Mouse (Mus musculus) neutrophil, adult 65 days (primary cell): ENCODE measurements around the gene Ehbp1l1. TPM values are rescaled to one million over a fixed set of nuclear protein-coding genes. Genes with fewer than 3 reads are reported as not detected.

ENCODE experiments used
- total RNA-seq: library from RNA; stranded (reverse); gene quantifications from 2 replicates; pipeline ENCODE4 v1.2.4, GENCODE M21; 2023

The Ehbp1l1 gene
- total RNA-seq = 131 and 170 TPM in 2 replicates

DNA sequence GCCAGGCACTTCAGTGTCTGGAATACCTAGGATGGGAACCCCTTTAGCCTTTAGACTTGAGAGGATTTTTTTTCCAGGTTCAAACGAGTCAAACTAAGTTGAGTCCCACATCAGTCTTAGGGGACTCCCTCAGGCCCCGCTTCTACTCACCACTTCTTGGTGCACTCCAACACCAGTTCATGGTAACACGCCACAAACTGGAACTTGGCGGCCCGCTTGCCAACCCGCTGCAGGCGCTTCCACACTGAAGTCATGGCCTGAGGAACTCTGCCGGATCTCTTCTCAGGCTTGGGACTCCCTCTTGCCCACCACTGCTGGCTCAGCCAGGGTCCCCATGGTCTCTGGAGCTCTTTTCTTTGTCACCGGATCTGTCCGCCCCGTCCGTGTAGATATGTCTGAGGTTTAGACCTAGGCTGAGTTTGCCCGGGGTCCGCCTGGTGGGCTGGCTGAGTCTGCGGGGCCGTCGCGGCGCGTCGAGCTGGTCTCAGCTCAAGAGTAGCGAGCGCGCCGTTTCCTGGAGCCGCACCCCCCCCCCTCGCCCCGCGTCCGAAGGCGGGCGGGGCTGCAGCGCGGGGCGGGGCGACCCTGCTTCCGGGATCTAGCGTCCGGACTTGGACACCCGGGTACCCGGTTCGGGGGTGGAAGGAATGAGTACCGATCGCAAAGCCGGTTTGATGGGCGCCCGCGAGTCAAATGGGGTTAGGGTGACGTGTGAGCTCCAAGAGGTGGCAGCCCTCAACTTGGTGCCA is at the start of gene Ehbp1l1:
TSS of gene Ehbp1l1 (minus strand) at position 551 of the 749 bp plus-strand sequence.

GRCm38 (mm10) chr19:5770925-5771860 is 45.1 kb upstream of the Ehbp1l1 start, which contains the start of gene Scyl1:
TSS of gene Scyl1 (minus strand) at chr19:5771419.

GRCm38 (mm10) chr19:5740320-5741317 is 14.5 kb upstream of the Ehbp1l1 start, which contains the start of gene Ltbp3:
TSS of gene Ltbp3 (plus strand) at chr19:5740904.

GRCm38 (mm10) chr19:5729444-5729815 is 3.3 kb upstream of the Ehbp1l1 start, which contains the start of gene Fam89b:
TSS of gene Fam89b (minus strand) at chr19:5729653.

DNA sequence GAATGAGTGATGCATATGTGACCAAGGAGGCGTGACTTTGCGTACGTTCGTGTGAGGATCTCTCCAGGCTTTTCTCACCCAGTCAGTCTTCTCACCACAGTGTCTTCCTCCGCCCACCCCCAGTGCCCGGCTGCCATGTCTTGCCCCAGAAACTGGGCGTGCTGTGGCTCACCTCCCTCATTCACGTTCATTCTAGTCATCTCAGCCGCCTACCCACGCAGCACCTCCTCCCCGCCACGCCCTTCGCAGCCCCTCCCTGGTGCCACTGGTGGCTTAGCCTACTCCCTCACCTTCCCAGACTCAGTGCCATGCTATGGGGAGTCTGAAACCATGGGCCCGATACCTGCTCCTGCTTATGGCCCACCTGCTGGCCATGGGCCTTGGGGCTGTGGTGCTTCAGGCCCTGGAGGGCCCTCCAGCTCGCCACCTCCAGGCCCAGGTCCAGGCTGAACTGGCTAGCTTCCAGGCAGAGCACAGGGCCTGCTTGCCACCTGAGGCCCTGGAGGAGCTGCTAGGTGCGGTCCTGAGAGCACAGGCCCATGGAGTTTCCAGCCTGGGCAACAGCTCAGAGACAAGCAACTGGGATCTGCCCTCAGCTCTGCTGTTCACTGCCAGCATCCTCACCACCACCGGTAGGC is 21.8 kb downstream of the Ehbp1l1 start, which contains the start of gene Kcnk7:
TSS of gene Kcnk7 (plus strand) at position 205 of the 638 bp plus-strand sequence.

DNA sequence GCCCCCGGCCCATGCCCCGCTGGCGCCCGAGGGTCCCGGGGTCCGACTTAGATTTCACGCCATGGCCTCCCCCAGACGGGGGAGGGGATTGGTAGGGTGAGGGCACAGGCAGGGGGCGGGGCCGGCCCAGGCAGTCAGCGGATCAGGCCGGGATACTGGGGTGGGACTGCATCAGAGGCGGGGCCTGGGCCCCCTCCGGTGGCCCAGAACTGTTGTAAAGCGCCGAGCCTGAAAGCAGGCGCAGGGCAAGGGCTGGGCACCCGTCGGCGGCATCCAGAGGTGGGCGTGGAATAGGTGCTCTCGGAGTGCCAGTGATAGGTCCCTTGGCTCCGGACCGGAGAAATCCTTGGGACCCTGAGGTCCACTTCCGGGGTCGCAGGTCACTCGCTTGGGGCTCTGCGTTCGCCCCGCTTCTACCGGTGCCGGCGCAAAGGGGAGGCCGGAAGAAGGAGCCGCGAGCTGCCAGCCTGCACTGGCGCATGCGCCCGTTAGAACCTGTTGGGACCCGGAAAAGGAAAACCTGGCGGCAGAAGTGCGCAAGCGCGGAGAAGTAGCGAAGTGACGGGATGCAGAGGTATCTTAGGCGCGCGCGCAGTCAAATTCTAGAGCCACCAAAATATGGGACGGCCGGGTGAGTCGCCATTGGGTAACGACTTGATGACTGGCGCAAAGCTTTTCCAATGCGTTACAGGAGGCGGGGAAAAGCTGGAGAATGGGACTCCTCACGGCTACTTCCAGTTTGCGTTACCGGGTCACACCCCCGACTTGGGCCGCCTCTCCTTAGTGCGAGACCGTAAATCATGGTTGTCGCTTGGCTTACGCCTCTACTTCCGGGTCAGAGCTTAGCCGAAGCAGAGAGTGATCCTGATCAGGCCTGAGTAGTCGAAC is 37.7 kb downstream of the Ehbp1l1 start, which contains the start of the genes Map3k11 and Pcnx3:
TSS of gene Map3k11 (plus strand) at position 543 of the 888 bp plus-strand sequence.
TSS of gene Pcnx3 (minus strand) at position 709 of the 888 bp plus-strand sequence.

GRCm38 (mm10) chr19:5662981-5663913 is 62.9 kb downstream of the Ehbp1l1 start, which contains the start of gene Sipa1:
TSS of gene Sipa1 (minus strand) at chr19:5663707.

Other genes starting within 250 kb of the Ehbp1l1 start
- 11.7 and 16.5 TPM in 2 replicates for gene Mus81, start 237.9 kb downstream of the Ehbp1l1 start, total RNA-seq
- 1,517 and 1,622 TPM in 2 replicates for gene Cfl1, start 235.9 kb downstream of the Ehbp1l1 start, total RNA-seq
- gene 1700020D05Rik, start 222.5 kb downstream of the Ehbp1l1 start, total RNA-seq = not detected in 2 replicates
- 1.5 and 2.2 TPM in 2 replicates for gene Snx32, start 215.8 kb downstream of the Ehbp1l1 start, total RNA-seq
- gene Ovol1, start 165.7 kb downstream of the Ehbp1l1 start, total RNA-seq = 0.16 TPM in 1 of 2 replicates, not detected in the other
- gene Ap5b1, start 158.3 kb downstream of the Ehbp1l1 start, total RNA-seq = 59.9 and 83.2 TPM in 2 replicates
- gene Rnaseh2c, start 124.4 kb downstream of the Ehbp1l1 start, total RNA-seq = 134 and 135 TPM in 2 replicates
- gene Kat5, start 116.1 kb downstream of the Ehbp1l1 start, total RNA-seq = 84.1 and 85.2 TPM in 2 replicates
- 91.9 and 100 TPM in 2 replicates for gene Rela, start 88.8 kb downstream of the Ehbp1l1 start, total RNA-seq
- 199 and 219 TPM in 2 replicates for gene Sipa1, start 62.6 kb downstream of the Ehbp1l1 start, total RNA-seq
- 78.5 and 101 TPM in 2 replicates for gene Map3k11, start 37.6 kb downstream of the Ehbp1l1 start, total RNA-seq
- 60.5 and 93.2 TPM in 2 replicates for gene Pcnx3, start 37.4 kb downstream of the Ehbp1l1 start, total RNA-seq
- gene Kcnk7, start 21.9 kb downstream of the Ehbp1l1 start, total RNA-seq = not detected in 2 replicates
- 46.0 and 48.4 TPM in 2 replicates for gene Fam89b, start 3.3 kb upstream of the Ehbp1l1 start, total RNA-seq
- 1.1 and 1.7 TPM in 2 replicates for gene Ltbp3, start 14.6 kb upstream of the Ehbp1l1 start, total RNA-seq
- gene Scyl1, start 45.1 kb upstream of the Ehbp1l1 start, total RNA-seq = 52.7 and 72.2 TPM in 2 replicates
- 53.4 and 72.9 TPM in 2 replicates for gene Frmd8, start 149.0 kb upstream of the Ehbp1l1 start, total RNA-seq
- 45.7 and 49.6 TPM in 2 replicates for gene Slc25a45, start 151.5 kb upstream of the Ehbp1l1 start, total RNA-seq
- 1.3 and 3.5 TPM in 2 replicates for gene Tigd3, start 167.8 kb upstream of the Ehbp1l1 start, total RNA-seq
- gene Dpf2, start 186.7 kb upstream of the Ehbp1l1 start, total RNA-seq = 99.1 and 105 TPM in 2 replicates
- 8.3 and 10.1 TPM in 2 replicates for gene Cdc42ep2, start 198.5 kb upstream of the Ehbp1l1 start, total RNA-seq
- gene Pola2, start 237.9 kb upstream of the Ehbp1l1 start, total RNA-seq = 24.1 and 28.7 TPM in 2 replicates